Mouse (Mus musculus) cerebellum, adult 2 months (tissue): ENCODE data around the gene Kcna7.

Source experiments
- CTCF ChIP-seq: fragments of 200-500 bp; IDR thresholded peaks from 2 replicates; pipeline ENCODE4 v1.5.1; 2011; ENCODE audit warnings: low read depth, mild to moderate bottlenecking, control low read depth, low read length, moderate library complexity, borderline replicate concordance; ENCODE audit not compliant: insufficient read depth
- POLR2A ChIP-seq: fragments of 200-500 bp; IDR thresholded peaks from 2 replicates; pipeline ENCODE4 v1.6.1; 2011; ENCODE audit warnings: low read length, control low read depth, borderline replicate concordance; ENCODE audit not compliant: insufficient read depth

DNA sequence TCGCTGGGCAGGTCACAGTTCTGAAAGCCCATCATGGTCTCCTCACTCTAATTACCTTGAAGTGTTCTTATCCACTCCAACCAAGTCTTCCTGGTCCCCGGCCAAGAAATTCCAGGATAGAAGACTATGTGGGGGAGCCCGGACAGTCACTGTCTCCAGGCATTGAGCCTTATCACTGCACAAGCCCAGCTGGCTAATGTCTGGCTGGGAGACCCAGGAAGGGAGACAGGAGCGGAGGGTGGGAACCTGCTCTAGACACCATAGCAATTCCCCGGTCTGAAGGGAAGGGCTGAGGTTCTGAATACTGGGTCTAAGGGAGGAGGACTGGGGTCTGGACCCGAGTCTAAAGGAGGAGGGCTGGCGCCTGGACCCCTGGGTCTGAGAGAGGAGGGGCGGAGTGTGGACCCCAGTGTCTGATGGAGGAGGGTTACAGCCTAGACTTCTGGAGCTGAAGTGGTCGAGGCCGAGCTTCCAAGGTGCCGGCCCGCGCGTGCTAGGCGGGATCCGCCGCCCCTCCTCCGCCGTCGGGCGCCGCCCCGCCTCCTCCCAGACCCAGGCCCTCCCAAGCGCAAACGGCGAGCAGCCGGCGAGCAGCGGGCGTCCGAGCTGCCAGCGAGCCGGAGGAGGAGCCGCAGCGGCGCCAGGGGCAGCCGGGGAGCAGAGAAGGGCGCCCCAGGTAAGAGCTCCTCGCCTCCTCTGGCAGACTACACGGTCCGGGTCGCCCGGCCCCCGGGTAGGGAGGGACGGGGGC, 7.8 kb downstream of the Kcna7 start, which contains the start of gene Ntf5:
- TF ChIP-seq POLR2A (no peak), CTCF (no peak)
